Mouse (Mus musculus) spleen, postnatal 36 days (tissue): ENCODE results near the gene Vstm4.

Experiments
- DNase-seq, 2 experiments: peaks; one replicate each; pipeline ENCODE4 v3.0.0; 2022; ENCODE audit warnings: low spot score in 2 of 2, mixed read lengths in 1 of 2

The Vstm4 gene

GRCm38 (mm10) chr14:32947512-32947911 is 91.0 kb downstream of the Vstm4 start:
- DNase-seq: no peak

- peak; percentile 10 to 15 for DNase-seq
These were observed 94.1 kb downstream of the Vstm4 start for GRCm38 (mm10) chr14:32950312-32951301.

GRCm38 (mm10) chr14:32956486-32956885 is 99.9 kb downstream of the Vstm4 start:
- no peak for DNase-seq

GRCm38 (mm10) chr14:32958671-32959070 is 102.1 kb downstream of the Vstm4 start:
- no peak for DNase-seq

GRCm38 (mm10) chr14:32960481-32960880 is 103.9 kb downstream of the Vstm4 start:
- peak; percentile 9 to 13 for DNase-seq

- no peak for DNase-seq
These were observed 108.2 kb downstream of the Vstm4 start for GRCm38 (mm10) chr14:32964742-32965141.

- DNase-seq: no peak
These were observed 114.1 kb downstream of the Vstm4 start for GRCm38 (mm10) chr14:32970700-32971099.

- DNase-seq: no peak
These were observed 127.7 kb downstream of the Vstm4 start for GRCm38 (mm10) chr14:32984176-32984738.

- DNase-seq: no peak
These were observed 130.1 kb downstream of the Vstm4 start for GRCm38 (mm10) chr14:32986659-32987058.
